Mouse (Mus musculus) liver, adult 2 months (tissue): ENCODE results near the gene Cfap97d2. TPM values are rescaled to one million over a fixed set of nuclear protein-coding genes. Genes with fewer than 3 reads are reported as not detected.

Experiments
- DNase-seq: peaks from one replicate; pipeline ENCODE4 v3.0.0-alpha.2; 2011; ENCODE audit warnings: low read depth, low spot score; ENCODE audit errors: extremely low read depth
- H3K27ac ChIP-seq: fragments of 200-500 bp; replicated peaks from 2 replicates; pipeline ENCODE4 v1.5.1; 2012; ENCODE audit warnings: low read depth, mild to moderate bottlenecking, control low read depth, inconsistent platforms, low read length; ENCODE audit not compliant: insufficient read depth
- H3K27me3 ChIP-seq: fragments of 200-500 bp; 2 replicates; pipeline ENCODE4 v1.6.1; 2012; ENCODE audit warnings: mild to moderate bottlenecking, moderate library complexity, low read length, inconsistent platforms; ENCODE audit not compliant: control insufficient read depth, insufficient read depth
- H3K36me3 ChIP-seq: fragments of 200-500 bp; 2 replicates; pipeline ENCODE4 v1.6.1; 2012; ENCODE audit warnings: low read length, inconsistent platforms; ENCODE audit not compliant: control insufficient read depth, insufficient read depth
- H3K4me1 ChIP-seq: fragments of 200-500 bp; 2 replicates; pipeline ENCODE4 v1.6.1; 2011; ENCODE audit warnings: low read length; ENCODE audit not compliant: control insufficient read depth, insufficient read depth
- H3K4me3 ChIP-seq: fragments of 200-500 bp; 2 replicates; pipeline ENCODE4 v1.5.1; 2011; ENCODE audit warnings: low read depth, mild to moderate bottlenecking, control low read depth, low read length, moderate library complexity; ENCODE audit not compliant: insufficient read depth
- H3K79me2 ChIP-seq: fragments of 200-500 bp; 2 replicates; pipeline ENCODE4 v1.6.1; 2012; ENCODE audit warnings: inconsistent platforms, mild to moderate bottlenecking, low read length, moderate library complexity; ENCODE audit not compliant: control insufficient read depth, insufficient read depth
- H3K9ac ChIP-seq: fragments of 200-500 bp; 2 replicates; pipeline ENCODE4 v1.6.1; 2012; ENCODE audit warnings: low read depth, mild to moderate bottlenecking, control low read depth, inconsistent platforms, low read length
- CTCF ChIP-seq: fragments of 200-500 bp; IDR thresholded peaks from 2 replicates; pipeline ENCODE4 v1.5.1; 2011; ENCODE audit warnings: low read depth, low read length, control low read depth
- POLR2A ChIP-seq: fragments of 200-500 bp; IDR thresholded peaks from 2 replicates; pipeline ENCODE4 v1.6.1; 2011; ENCODE audit warnings: low read length, control low read depth; ENCODE audit not compliant: insufficient read depth; ENCODE audit errors: extremely low read depth
- WGBS: fragments of 180-500 bp; shearing (Covaris S2); methylation state at CpG from one replicate; pipeline ENCODE4 v1.1.7; 2018; 5-methylcytosine and 5-hydroxymethylcytosine counted together
- polyA plus RNA-seq: library from polyadenylated mRNA; depleted of rRNA; stranded (reverse); fragments of >200 nt; gene quantifications from 2 replicates; pipeline ENCODE4 v1.2.3, GENCODE M21; 2012
- total RNA-seq: library from RNA; depleted of rRNA; stranded (reverse); fragments of >200 nt; gene quantifications from 2 replicates; pipeline ENCODE4 v1.2.3, GENCODE M21; 2014

Cfap97d2 gene
- total and polyA plus RNA-seq, 2 experiments = not detected

DNA sequence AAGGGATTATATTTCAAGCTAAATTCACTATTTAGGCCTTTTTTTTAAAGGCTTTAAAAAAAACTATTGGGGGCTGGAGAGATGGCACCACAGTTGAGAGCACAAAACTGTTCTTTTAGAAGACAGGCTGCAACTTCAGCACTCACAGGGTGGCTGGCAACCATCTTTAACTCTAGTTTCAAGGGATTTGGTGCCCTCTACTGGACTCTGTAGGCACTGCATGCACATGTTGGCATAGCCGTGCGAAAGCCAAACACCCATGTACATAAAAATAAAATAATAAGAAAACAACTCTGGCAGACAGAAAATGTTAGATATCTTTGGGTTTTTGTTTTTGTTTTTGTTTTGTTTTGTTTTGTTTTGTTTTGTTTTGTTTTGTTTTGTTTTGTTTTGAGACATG is 48.0 kb downstream of the Cfap97d2 start:
- peaks cover under 1% of the 10 kb centered on the region; the same call in 1 of the 2 replicates for H3K4me1 ChIP-seq
- 0 out of 2 replicates have a peak, but pooled peaks cover under 1% of the 10 kb centered on the region for H3K79me2 ChIP-seq
- H3K27me3 ChIP-seq = no peaks in the 10 kb centered on the region; the same call in 1 of the 2 replicates
- DNase-seq = peak; percentile 60
- no peak overlapping the region for H3K27ac ChIP-seq
- WGBS = 27% methylated on average over 2 of the region's 2 CpGs
- no peak overlapping the region for H3K9ac ChIP-seq
- H3K36me3 ChIP-seq = no peaks in the 10 kb centered on the region
- no peak overlapping the region for H3K4me3 ChIP-seq
- TF ChIP-seq POLR2A (no peak), CTCF (peak; percentile 69)

GRCm38 (mm10) chr8:13756480-13756879 is 50.8 kb downstream of the Cfap97d2 start:
- H3K4me1 ChIP-seq = peaks cover 2% of the 10 kb centered on the region; the same call in 1 of the 2 replicates
- WGBS = 79% methylated on average over 7 of the region's 7 CpGs
- no peaks in the 10 kb centered on the region for H3K27me3 ChIP-seq
- no peak overlapping the region for H3K4me3 ChIP-seq
- no peak overlapping the region for H3K27ac ChIP-seq
- DNase-seq = no peak
- TF ChIP-seq POLR2A (no peak), CTCF (no peak)
- H3K79me2 ChIP-seq = 0 out of 2 replicates have a peak, but pooled peaks cover 4% of the 10 kb centered on the region
- no peak overlapping the region for H3K9ac ChIP-seq
- peaks cover 8% of the 10 kb centered on the region; the same call in 1 of the 2 replicates for H3K36me3 ChIP-seq

GRCm38 (mm10) chr8:13756982-13757804 is 51.5 kb downstream of the Cfap97d2 start, which contains the start of gene Cdc16:
Gene Cdc16 (plus strand): TSS chr8:13757676.
- Histone ChIP-seq H3K79me2 (0 out of 2 replicates have a peak, but pooled peaks cover 4% of the 10 kb centered on the region), H3K27ac (peak within 1 kb of the TSS; percentile 52; the same call in 1 of the 2 replicates), H3K4me3 (peak within 1 kb of the TSS; percentile 93), H3K27me3 (no peaks in the 10 kb centered on the region), H3K9ac (peak within 1 kb of the TSS; percentile 98), H3K4me1 (peaks cover 2% of the 10 kb centered on the region; the same call in 1 of the 2 replicates), H3K36me3 (peaks cover 9% of the 10 kb centered on the region; the same call in 1 of the 2 replicates)
- peak; percentile 68 for DNase-seq
- 9% methylated on average over 40 of the region's 40 CpGs for WGBS
- TF ChIP-seq POLR2A = peak; percentile 37; the same call in 1 of the 2 replicates
- TF ChIP-seq CTCF = no peak

- Histone ChIP-seq H3K36me3 (peaks cover 16% of the 10 kb centered on the region), H3K9ac (peak overlapping the region; percentile 98), H3K4me3 (peak overlapping the region; percentile 93), H3K4me1 (peaks cover 2% of the 10 kb centered on the region; the same call in 1 of the 2 replicates), H3K79me2 (0 out of 2 replicates have a peak, but pooled peaks cover 4% of the 10 kb centered on the region), H3K27ac (peak overlapping the region; percentile 52; the same call in 1 of the 2 replicates), H3K27me3 (no peaks in the 10 kb centered on the region)
- TF ChIP-seq POLR2A = no peak
- no peak for TF ChIP-seq CTCF
- under 1% methylated on average over 38 of the region's 38 CpGs for WGBS
- peak; percentile 55 for DNase-seq
Measured at GRCm38 (mm10) chr8:13757805-13758727, 52.4 kb downstream of the Cfap97d2 start.

DNA sequence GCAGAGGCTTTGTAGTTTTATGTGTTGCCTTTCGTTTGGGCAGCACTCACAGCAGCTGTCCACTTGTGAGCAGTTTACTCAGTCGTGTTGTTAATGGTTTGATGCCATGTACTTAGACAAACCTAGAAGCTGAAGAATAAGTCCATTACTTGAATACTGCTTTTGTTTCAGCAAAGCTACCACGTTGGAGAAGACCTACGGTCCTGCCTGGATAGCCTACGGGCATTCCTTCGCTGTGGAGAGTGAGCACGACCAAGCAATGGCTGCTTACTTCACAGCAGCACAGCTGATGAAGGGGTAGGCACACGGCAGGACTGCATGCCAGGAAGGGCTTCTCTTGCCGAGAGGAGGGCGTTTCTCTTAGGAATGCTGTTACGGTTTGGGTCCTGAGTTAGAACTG is 63.5 kb downstream of the Cfap97d2 start:
- Histone ChIP-seq H3K4me3 (no peak overlapping the region), H3K79me2 (no peaks in the 10 kb centered on the region), H3K9ac (no peak overlapping the region), H3K27me3 (no peaks in the 10 kb centered on the region), H3K36me3 (peaks cover 81% of the 10 kb centered on the region), H3K27ac (no peak overlapping the region), H3K4me1 (no peaks in the 10 kb centered on the region)
- WGBS = 87% methylated on average over 11 of the region's 11 CpGs
- TF ChIP-seq POLR2A = no peak
- no peak for TF ChIP-seq CTCF
- DNase-seq = no peak
